ENCODE assay signal across 10 mouse cellular contexts in the genomic region with DNA sequence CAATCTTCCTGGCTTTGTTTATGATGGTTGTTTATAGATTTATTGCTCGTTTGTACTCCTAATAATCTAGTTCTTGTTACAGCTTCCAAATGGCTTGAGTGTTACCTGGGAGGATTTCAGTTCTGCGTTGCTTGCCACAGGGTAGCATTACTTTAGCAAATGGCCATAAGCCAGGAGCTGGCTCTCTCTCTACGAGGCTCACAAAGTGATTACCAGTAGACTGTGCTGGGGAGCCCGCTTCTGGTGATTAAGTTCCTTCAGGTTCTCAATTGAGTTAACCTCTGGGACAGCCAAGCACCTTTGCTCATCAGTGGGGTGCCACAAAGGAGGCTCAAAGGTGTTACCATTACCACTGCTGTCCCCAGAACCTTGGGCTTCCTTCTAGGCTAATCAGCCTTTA.
DNase-seq lines count a peak whose midpoint lies in the region; ATAC-seq and TF ChIP-seq lines count a peak whose summit lies in the region.
"Had no signal": no experiment of that assay in that cellular context is flagged by ENCODE, and none has a peak within 500 bp of the region (broad histone marks: within the 10 kb centered on the region; RNA-seq: fewer than 3 reads in every experiment).

No protein-coding gene starts in this region.

- DNase-seq in hindbrain, embryonic 11.5 days (ENCODE audit: low spot score) = no peak
- no peak for DNase-seq in midbrain, postnatal 0 days (ENCODE audit: low spot score)
- DNase-seq in limb, embryonic 11.5 days (ENCODE audit: low spot score) = peak; percentile 43
- DNase-seq: lung, adult 2 months; right cerebral cortex, postnatal 25 days; thymus, postnatal 14 days had no signal

- TF ChIP-seq CTCF in midbrain, postnatal 0 days (IDR thresholded peaks at IDR 0.05) = no peak

- 58% methylated on average over 4 of the region's 4 CpGs for whole genome bisulfite sequencing in hindbrain, embryonic 12.5 days
- 76% methylated on average over 4 of the region's 4 CpGs for WGBS in hindbrain, embryonic 11.5 days
- 71% methylated on average over 4 of the region's 4 CpGs for WGBS in midbrain, embryonic 12.5 days
- 53% methylated on average over 4 of the region's 4 CpGs for WGBS in midbrain, postnatal 0 days
- 11% methylated on average over 4 of the region's 4 CpGs for WGBS in limb, embryonic 11.5 days
- WGBS in stomach, embryonic 16.5 days = 56% methylated on average over 4 of the region's 4 CpGs

- H3K4me3 ChIP-seq in hindbrain, embryonic 12.5 days = no peak overlapping the region
- no peak overlapping the region for H3K4me3 ChIP-seq in hindbrain, embryonic 11.5 days (ENCODE audit: low read depth, low read length)
- no peak overlapping the region for H3K4me3 ChIP-seq in midbrain, embryonic 12.5 days
- no peak overlapping the region for H3K4me3 ChIP-seq in midbrain, postnatal 0 days (ENCODE audit: low read depth, low read length)
- no peak overlapping the region for H3K4me3 ChIP-seq in limb, embryonic 11.5 days (ENCODE audit: low read depth, low read length)
- no peak overlapping the region for H3K4me3 ChIP-seq in stomach, embryonic 16.5 days (replicated peaks; ENCODE audit: low read length)

- no peaks in the 10 kb centered on the region for H3K36me3 ChIP-seq in hindbrain, embryonic 12.5 days
- H3K36me3 ChIP-seq in hindbrain, embryonic 11.5 days (ENCODE audit: control insufficient read depth, insufficient read depth, low read length) = no peaks in the 10 kb centered on the region
- H3K36me3 ChIP-seq in midbrain, embryonic 12.5 days = no peaks in the 10 kb centered on the region
- no peaks in the 10 kb centered on the region for H3K36me3 ChIP-seq in midbrain, postnatal 0 days (ENCODE audit: insufficient read depth, low read length)
- no peaks in the 10 kb centered on the region for H3K36me3 ChIP-seq in limb, embryonic 11.5 days (ENCODE audit: control insufficient read depth, insufficient read depth, low read length)
- no peaks in the 10 kb centered on the region for H3K36me3 ChIP-seq in stomach, embryonic 16.5 days (ENCODE audit: control insufficient read depth, insufficient read depth, low read length)

- no peak for ATAC-seq in hindbrain, embryonic 12.5 days (ENCODE audit: low FRiP score)
- ATAC-seq in hindbrain, embryonic 11.5 days (ENCODE audit: low FRiP score) = no peak
- no peak for ATAC-seq in midbrain, embryonic 12.5 days (ENCODE audit: low FRiP score, low read depth)
- no peak for ATAC-seq in midbrain, postnatal 0 days (ENCODE audit: low FRiP score)
- no peak for ATAC-seq in limb, embryonic 11.5 days (ENCODE audit: insufficient number of reproducible peaks, low FRiP score, low TSS enrichment, low read depth)
- ATAC-seq in stomach, embryonic 16.5 days (ENCODE audit: insufficient read depth, low FRiP score) = no peak
- no peak for ATAC-seq in inflammation-experienced regulatory T-cells, adult 6 months

- no peak overlapping the region for H3K4me2 ChIP-seq in hindbrain, embryonic 12.5 days (replicated peaks)
- no peak overlapping the region for H3K4me2 ChIP-seq in hindbrain, embryonic 11.5 days (replicated peaks; ENCODE audit: low read depth, low read length)
- no peak overlapping the region for H3K4me2 ChIP-seq in midbrain, embryonic 12.5 days (replicated peaks)
- H3K4me2 ChIP-seq in midbrain, postnatal 0 days (ENCODE audit: low read depth, low read length, poor library complexity, severe bottlenecking) = no peak overlapping the region
- H3K4me2 ChIP-seq in limb, embryonic 11.5 days (ENCODE audit: low read depth, severe bottlenecking) = no peak overlapping the region
- no peak overlapping the region for H3K4me2 ChIP-seq in stomach, embryonic 16.5 days (ENCODE audit: low read depth, low read length)

- no peak overlapping the region for H3K9ac ChIP-seq in hindbrain, embryonic 12.5 days
- no peak overlapping the region for H3K9ac ChIP-seq in hindbrain, embryonic 11.5 days (ENCODE audit: low read depth, low read length)
- no peak overlapping the region for H3K9ac ChIP-seq in midbrain, embryonic 12.5 days (replicated peaks)
- no peak overlapping the region for H3K9ac ChIP-seq in midbrain, postnatal 0 days (replicated peaks; ENCODE audit: low read length, poor library complexity, severe bottlenecking)
- H3K9ac ChIP-seq in limb, embryonic 11.5 days (ENCODE audit: low read length) = no peak overlapping the region
- H3K9ac ChIP-seq in stomach, embryonic 16.5 days (ENCODE audit: low read length) = no peak overlapping the region

- peaks cover 59% of the 10 kb centered on the region for H3K4me1 ChIP-seq in hindbrain, embryonic 12.5 days
- peaks cover 3% of the 10 kb centered on the region; the same call in 1 of the 2 replicates for H3K4me1 ChIP-seq in hindbrain, embryonic 11.5 days (replicated peaks; ENCODE audit: control insufficient read depth, insufficient read depth, low read length)
- peaks cover 31% of the 10 kb centered on the region for H3K4me1 ChIP-seq in midbrain, embryonic 12.5 days
- peaks cover 12% of the 10 kb centered on the region; the same call in 1 of the 2 replicates for H3K4me1 ChIP-seq in midbrain, postnatal 0 days (ENCODE audit: insufficient read depth, low read length)
- peaks cover 69% of the 10 kb centered on the region for H3K4me1 ChIP-seq in limb, embryonic 11.5 days (ENCODE audit: control insufficient read depth, insufficient read depth, low read length)
- H3K4me1 ChIP-seq in stomach, embryonic 16.5 days (ENCODE audit: control insufficient read depth, insufficient read depth, low read length) = peaks cover 42% of the 10 kb centered on the region

- no peaks in the 10 kb centered on the region for H3K9me3 ChIP-seq in hindbrain, embryonic 12.5 days (replicated peaks)
- no peaks in the 10 kb centered on the region for H3K9me3 ChIP-seq in hindbrain, embryonic 11.5 days (ENCODE audit: control insufficient read depth, low read length)
- no peaks in the 10 kb centered on the region for H3K9me3 ChIP-seq in midbrain, embryonic 12.5 days
- no peaks in the 10 kb centered on the region for H3K9me3 ChIP-seq in midbrain, postnatal 0 days (ENCODE audit: low read length)
- no peaks in the 10 kb centered on the region for H3K9me3 ChIP-seq in limb, embryonic 11.5 days (ENCODE audit: control insufficient read depth, low read length)
- H3K9me3 ChIP-seq in stomach, embryonic 16.5 days (replicated peaks; ENCODE audit: control insufficient read depth, low read length) = no peaks in the 10 kb centered on the region

- no peaks in the 10 kb centered on the region for H3K27me3 ChIP-seq in hindbrain, embryonic 12.5 days
- H3K27me3 ChIP-seq in hindbrain, embryonic 11.5 days (ENCODE audit: control insufficient read depth, insufficient read depth, low read length) = no peaks in the 10 kb centered on the region
- no peaks in the 10 kb centered on the region for H3K27me3 ChIP-seq in midbrain, embryonic 12.5 days
- H3K27me3 ChIP-seq in midbrain, postnatal 0 days (ENCODE audit: insufficient read depth, low read length) = no peaks in the 10 kb centered on the region
- no peaks in the 10 kb centered on the region for H3K27me3 ChIP-seq in limb, embryonic 11.5 days (ENCODE audit: control insufficient read depth, insufficient read depth, low read length)
- H3K27me3 ChIP-seq in stomach, embryonic 16.5 days (ENCODE audit: control insufficient read depth, insufficient read depth, low read length) = no peaks in the 10 kb centered on the region

- H3K27ac ChIP-seq in hindbrain, embryonic 12.5 days = peak overlapping the region; percentile 73
- no peak overlapping the region for H3K27ac ChIP-seq in hindbrain, embryonic 11.5 days (ENCODE audit: low read depth, low read length)
- H3K27ac ChIP-seq in midbrain, embryonic 12.5 days (replicated peaks) = peak overlapping the region; percentile 54; the same call in 1 of the 2 replicates
- no peak overlapping the region for H3K27ac ChIP-seq in midbrain, postnatal 0 days (ENCODE audit: low read depth, low read length)
- H3K27ac ChIP-seq in limb, embryonic 11.5 days (replicated peaks; ENCODE audit: low read depth, low read length) = peak overlapping the region; percentile 16; the same call in 1 of the 2 replicates
- peak overlapping the region; percentile 82 for H3K27ac ChIP-seq in stomach, embryonic 16.5 days (ENCODE audit: low read length)

Comparison
In these comparisons a context has a peak if more than half of its experiments do, and no peak if none do; other contexts are left out.
1. H3K27ac ChIP-seq: peak in hindbrain, embryonic 12.5 days (single experiment), midbrain, embryonic 12.5 days (single experiment), limb, embryonic 11.5 days (single experiment) and stomach, embryonic 16.5 days (single experiment); none in hindbrain, embryonic 11.5 days (single experiment) and midbrain, postnatal 0 days (single experiment).